Mouse (Mus musculus): ENCODE results near the gene Tnk2. TPM values are rescaled to one million over a fixed set of nuclear protein-coding genes. Genes with fewer than 3 reads are reported as not detected.
A peak's percentile ranks its signal among the peaks of the same experiment; 100 is the strongest.

The Tnk2 gene
- polyA plus RNA-seq (2012; rRNA removed), result 93.2 and 108 TPM in 2 replicates

- DNase-seq (ENCODE audit: low read depth), result no peak
These were observed at the start of gene Tnk2 for GRCm38 (mm10) chr16:32643661-32644061. Gene Tnk2, plus strand, starts transcription at chr16:32643874.

- no peak for DNase-seq (ENCODE audit: low read depth)
These were observed 49.8 kb upstream of the Tnk2 start for GRCm38 (mm10) chr16:32593916-32594315.

- DNase-seq (ENCODE audit: low read depth), result no peak
These were observed 49.0 kb upstream of the Tnk2 start for GRCm38 (mm10) chr16:32594701-32595100.

- DNase-seq (ENCODE audit: low read depth), result no peak
These were observed 48.4 kb upstream of the Tnk2 start for GRCm38 (mm10) chr16:32595142-32595855.

- no peak for DNase-seq (ENCODE audit: low read depth)
These were observed 45.7 kb upstream of the Tnk2 start for GRCm38 (mm10) chr16:32597909-32598381.

GRCm38 (mm10) chr16:32599151-32599550 is 44.5 kb upstream of the Tnk2 start:
- DNase-seq (ENCODE audit: low read depth), result no peak

- DNase-seq (ENCODE audit: low read depth), result no peak
These were observed 41.4 kb upstream of the Tnk2 start for GRCm38 (mm10) chr16:32602193-32602685.

GRCm38 (mm10) chr16:32607562-32608343 is 35.9 kb upstream of the Tnk2 start:
- no peak for DNase-seq (ENCODE audit: low read depth)

- DNase-seq (ENCODE audit: low read depth), result no peak
These were observed 35.3 kb upstream of the Tnk2 start for GRCm38 (mm10) chr16:32608344-32608711.

GRCm38 (mm10) chr16:32608712-32609400 is 34.8 kb upstream of the Tnk2 start, which contains the start of gene Tfrc:
Gene Tfrc, plus strand, starts transcription at chr16:32608920.
- DNase-seq (ENCODE audit: low read depth), result peak; percentile 77

GRCm38 (mm10) chr16:32609401-32609779 is 34.3 kb upstream of the Tnk2 start:
- DNase-seq (ENCODE audit: low read depth), result no peak

GRCm38 (mm10) chr16:32610460-32611255 is 33.0 kb upstream of the Tnk2 start:
- no peak for DNase-seq (ENCODE audit: low read depth)

GRCm38 (mm10) chr16:32612052-32612451 is 31.6 kb upstream of the Tnk2 start:
- no peak for DNase-seq (ENCODE audit: low read depth)

- DNase-seq (ENCODE audit: low read depth), result no peak
These were observed 30.3 kb upstream of the Tnk2 start for GRCm38 (mm10) chr16:32613269-32613834.

GRCm38 (mm10) chr16:32614047-32614446 is 29.6 kb upstream of the Tnk2 start:
- DNase-seq (ENCODE audit: low read depth), result no peak

GRCm38 (mm10) chr16:32618946-32619345 is 24.7 kb upstream of the Tnk2 start:
- no peak for DNase-seq (ENCODE audit: low read depth)

- DNase-seq (ENCODE audit: low read depth), result no peak
These were observed 15.5 kb upstream of the Tnk2 start for GRCm38 (mm10) chr16:32628140-32628539.

GRCm38 (mm10) chr16:32632328-32632824 is 11.3 kb upstream of the Tnk2 start:
- DNase-seq (ENCODE audit: low read depth), result no peak

- no peak for DNase-seq (ENCODE audit: low read depth)
These were observed 10.1 kb upstream of the Tnk2 start for GRCm38 (mm10) chr16:32633486-32634012.

GRCm38 (mm10) chr16:32634183-32634582 is 9.5 kb upstream of the Tnk2 start:
- no peak for DNase-seq (ENCODE audit: low read depth)

- DNase-seq (ENCODE audit: low read depth), result no peak
These were observed 8.4 kb upstream of the Tnk2 start for GRCm38 (mm10) chr16:32635314-32635713.
